Mouse (Mus musculus): ENCODE results near the gene Timd4. TPM values are rescaled to one million over a fixed set of nuclear protein-coding genes. Genes with fewer than 3 reads are reported as not detected.
A peak's percentile ranks its signal among the peaks of the same experiment; 100 is the strongest.

Gene Timd4
- polyA plus RNA-seq, 1 experiment from 2014 or later, result 0.11 TPM

GRCm38 (mm10) chr11:46846661-46847060, 36.1 kb downstream of the Timd4 start:
- 69% methylated on average over 1 of the region's 1 CpGs for WGBS
- no peak overlapping the region for H3K27ac ChIP-seq (ENCODE audit: low read length)

DNA sequence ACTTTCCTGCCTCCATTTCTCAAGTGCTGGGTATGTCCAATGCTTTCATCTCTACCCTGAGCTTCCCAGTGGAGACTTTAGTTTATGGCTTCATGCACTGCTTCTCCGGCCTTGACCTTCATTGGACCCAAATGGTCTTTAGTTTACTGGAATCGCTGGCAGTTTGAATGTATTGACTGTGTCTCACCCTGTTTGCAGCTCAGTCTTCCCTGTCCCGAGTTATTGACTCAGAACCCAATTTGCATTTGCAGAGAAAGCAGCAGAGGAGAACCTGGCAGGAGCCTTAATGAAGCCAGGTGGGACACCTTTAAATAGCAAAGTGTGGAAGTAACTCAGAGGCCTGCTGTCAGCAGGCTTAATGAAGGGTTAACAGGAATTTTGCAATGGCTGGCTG, 37.2 kb downstream of the Timd4 start:
- Histone ChIP-seq H3K27ac (ENCODE audit: low read length) (no peak overlapping the region), H3K9me3 (replicated peaks; ENCODE audit: control insufficient read depth, low read length, poor library complexity, severe bottlenecking) (no peaks in the 10 kb centered on the region), H3K4me3 (ENCODE audit: low read depth, low read length) (no peak overlapping the region), H3K4me2 (ENCODE audit: low read length) (no peak overlapping the region), H3K9ac (ENCODE audit: low read depth, low read length) (no peak overlapping the region), H3K4me1 (ENCODE audit: control insufficient read depth, insufficient read depth, low read length) (no peaks in the 10 kb centered on the region), H3K36me3 (ENCODE audit: control insufficient read depth, insufficient read depth, low read length) (no peaks in the 10 kb centered on the region), H3K27me3 (ENCODE audit: control insufficient read depth, insufficient read depth, low read depth, low read length) (no peaks in the 10 kb centered on the region)
- no peak for ATAC-seq
- WGBS, result 49% methylated on average over 3 of the region's 3 CpGs

More at GRCm38 (mm10) chr11:46846661-46847060, 36.1 kb downstream of the Timd4 start:
- Histone ChIP-seq H3K4me2 (ENCODE audit: low read length) (no peak overlapping the region), H3K4me3 (ENCODE audit: low read depth, low read length) (no peak overlapping the region), H3K36me3 (ENCODE audit: control insufficient read depth, insufficient read depth, low read length) (no peaks in the 10 kb centered on the region), H3K9me3 (replicated peaks; ENCODE audit: control insufficient read depth, low read length, poor library complexity, severe bottlenecking) (no peaks in the 10 kb centered on the region), H3K4me1 (ENCODE audit: control insufficient read depth, insufficient read depth, low read length) (no peaks in the 10 kb centered on the region), H3K27me3 (ENCODE audit: control insufficient read depth, insufficient read depth, low read depth, low read length) (no peaks in the 10 kb centered on the region), H3K9ac (ENCODE audit: low read depth, low read length) (no peak overlapping the region)
- ATAC-seq, result no peak

GRCm38 (mm10) chr11:46848221-46848971, 37.8 kb downstream of the Timd4 start:
- no peaks in the 10 kb centered on the region for H3K9me3 ChIP-seq (replicated peaks; ENCODE audit: control insufficient read depth, low read length, poor library complexity, severe bottlenecking)
- no peak overlapping the region for H3K4me3 ChIP-seq (ENCODE audit: low read depth, low read length)
- H3K4me1 ChIP-seq (ENCODE audit: control insufficient read depth, insufficient read depth, low read length), result no peaks in the 10 kb centered on the region
- no peak overlapping the region for H3K27ac ChIP-seq (ENCODE audit: low read length)
- ATAC-seq, result peak; percentile 89
- no peaks in the 10 kb centered on the region for H3K27me3 ChIP-seq (ENCODE audit: control insufficient read depth, insufficient read depth, low read depth, low read length)
- no peak overlapping the region for H3K4me2 ChIP-seq (ENCODE audit: low read length)
- whole genome bisulfite sequencing, result 33% methylated on average over 8 of the region's 8 CpGs
- H3K9ac ChIP-seq (ENCODE audit: low read depth, low read length), result no peak overlapping the region
- no peaks in the 10 kb centered on the region for H3K36me3 ChIP-seq (ENCODE audit: control insufficient read depth, insufficient read depth, low read length)

GRCm38 (mm10) chr11:46864809-46865208, 54.2 kb downstream of the Timd4 start:
- H3K9me3 ChIP-seq (replicated peaks; ENCODE audit: control insufficient read depth, low read length, poor library complexity, severe bottlenecking), result no peaks in the 10 kb centered on the region
- H3K36me3 ChIP-seq (ENCODE audit: control insufficient read depth, insufficient read depth, low read length), result no peaks in the 10 kb centered on the region
- H3K9ac ChIP-seq (ENCODE audit: low read depth, low read length), result no peak overlapping the region
- peak; percentile 66 for ATAC-seq
- no peak overlapping the region for H3K4me2 ChIP-seq (ENCODE audit: low read length)
- WGBS, result 87% methylated on average over 1 of the region's 1 CpGs
- H3K27me3 ChIP-seq (ENCODE audit: control insufficient read depth, insufficient read depth, low read depth, low read length), result no peaks in the 10 kb centered on the region
- H3K4me1 ChIP-seq (ENCODE audit: control insufficient read depth, insufficient read depth, low read length), result no peaks in the 10 kb centered on the region
- H3K27ac ChIP-seq (ENCODE audit: low read length), result no peak overlapping the region
- no peak overlapping the region for H3K4me3 ChIP-seq (ENCODE audit: low read depth, low read length)

GRCm38 (mm10) chr11:46868594-46868993, 58.0 kb downstream of the Timd4 start:
- no peak overlapping the region for H3K9ac ChIP-seq (ENCODE audit: low read depth, low read length)
- no peak overlapping the region for H3K4me2 ChIP-seq (ENCODE audit: low read length)
- H3K27ac ChIP-seq (ENCODE audit: low read length), result no peak overlapping the region
- no peaks in the 10 kb centered on the region for H3K4me1 ChIP-seq (ENCODE audit: control insufficient read depth, insufficient read depth, low read length)
- no peak overlapping the region for H3K4me3 ChIP-seq (ENCODE audit: low read depth, low read length)
- ATAC-seq, result no peak
- H3K9me3 ChIP-seq (replicated peaks; ENCODE audit: control insufficient read depth, low read length, poor library complexity, severe bottlenecking), result no peaks in the 10 kb centered on the region
- no peaks in the 10 kb centered on the region for H3K27me3 ChIP-seq (ENCODE audit: control insufficient read depth, insufficient read depth, low read depth, low read length)
- H3K36me3 ChIP-seq (ENCODE audit: control insufficient read depth, insufficient read depth, low read length), result no peaks in the 10 kb centered on the region
- WGBS, result 73% methylated on average over 7 of the region's 7 CpGs

DNA sequence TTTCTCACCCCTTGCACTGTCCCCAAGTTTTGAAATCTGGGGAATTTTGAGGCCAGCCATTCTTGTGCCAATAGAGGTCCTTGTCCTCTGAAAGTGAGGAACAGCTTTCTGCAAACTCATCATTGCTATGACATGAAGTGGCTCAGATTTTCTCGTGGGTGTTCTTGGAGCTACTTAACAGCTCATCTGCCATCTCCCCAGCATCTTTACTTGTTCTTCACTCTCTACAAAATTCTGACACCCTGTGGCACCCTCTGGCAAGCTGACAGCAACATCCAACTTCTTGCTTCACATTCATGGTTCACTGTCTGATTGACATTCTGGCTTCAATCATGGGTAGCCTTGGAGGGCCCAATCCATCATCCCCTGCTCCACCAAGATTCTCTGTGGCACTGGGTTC, 65.2 kb downstream of the Timd4 start:
- Histone ChIP-seq H3K27me3 (ENCODE audit: control insufficient read depth, insufficient read depth, low read depth, low read length) (no peaks in the 10 kb centered on the region), H3K4me1 (ENCODE audit: control insufficient read depth, insufficient read depth, low read length) (no peaks in the 10 kb centered on the region), H3K27ac (ENCODE audit: low read length) (no peak overlapping the region), H3K4me2 (ENCODE audit: low read length) (no peak overlapping the region), H3K4me3 (ENCODE audit: low read depth, low read length) (no peak overlapping the region), H3K9me3 (replicated peaks; ENCODE audit: control insufficient read depth, low read length, poor library complexity, severe bottlenecking) (no peaks in the 10 kb centered on the region), H3K9ac (ENCODE audit: low read depth, low read length) (no peak overlapping the region), H3K36me3 (ENCODE audit: control insufficient read depth, insufficient read depth, low read length) (no peaks in the 10 kb centered on the region)
- 79% methylated on average over 1 of the region's 1 CpGs for WGBS
- ATAC-seq, result no peak

DNA sequence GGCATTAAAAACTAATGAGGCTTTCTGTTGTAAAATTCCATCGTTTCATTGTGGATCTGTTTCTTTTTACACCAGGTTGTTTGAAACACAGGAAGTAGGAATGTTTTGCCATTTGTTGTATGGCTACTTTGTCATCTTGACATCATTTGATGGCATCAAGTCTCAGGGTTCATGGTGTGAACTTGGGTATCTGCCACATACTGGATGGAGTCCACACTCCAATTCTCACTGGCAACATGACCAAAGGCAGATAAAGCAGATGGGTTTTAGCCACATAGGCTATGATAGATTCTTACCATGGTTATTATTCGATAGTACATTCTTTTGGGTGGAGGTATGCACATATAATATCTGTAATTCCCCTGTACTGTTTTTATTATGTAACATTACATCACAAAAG, 71.9 kb downstream of the Timd4 start:
- Histone ChIP-seq H3K36me3 (ENCODE audit: control insufficient read depth, insufficient read depth, low read length) (no peaks in the 10 kb centered on the region), H3K27me3 (ENCODE audit: control insufficient read depth, insufficient read depth, low read depth, low read length) (no peaks in the 10 kb centered on the region), H3K27ac (ENCODE audit: low read length) (no peak overlapping the region), H3K9me3 (replicated peaks; ENCODE audit: control insufficient read depth, low read length, poor library complexity, severe bottlenecking) (no peaks in the 10 kb centered on the region), H3K4me2 (ENCODE audit: low read length) (no peak overlapping the region), H3K4me1 (ENCODE audit: control insufficient read depth, insufficient read depth, low read length) (no peaks in the 10 kb centered on the region), H3K9ac (ENCODE audit: low read depth, low read length) (no peak overlapping the region), H3K4me3 (ENCODE audit: low read depth, low read length) (no peak overlapping the region)
- ATAC-seq, result no peak
- 88% methylated on average over 2 of the region's 2 CpGs for WGBS

- Histone ChIP-seq H3K9me3 (replicated peaks; ENCODE audit: control insufficient read depth, low read length, poor library complexity, severe bottlenecking) (no peaks in the 10 kb centered on the region), H3K27me3 (ENCODE audit: control insufficient read depth, insufficient read depth, low read depth, low read length) (no peaks in the 10 kb centered on the region), H3K4me2 (ENCODE audit: low read length) (no peak overlapping the region), H3K9ac (ENCODE audit: low read depth, low read length) (no peak overlapping the region), H3K36me3 (ENCODE audit: control insufficient read depth, insufficient read depth, low read length) (no peaks in the 10 kb centered on the region), H3K27ac (ENCODE audit: low read length) (no peak overlapping the region), H3K4me3 (ENCODE audit: low read depth, low read length) (no peak overlapping the region), H3K4me1 (ENCODE audit: control insufficient read depth, insufficient read depth, low read length) (no peaks in the 10 kb centered on the region)
- WGBS, result 80% methylated on average over 3 of the region's 3 CpGs
- no peak for ATAC-seq
These were observed 78.5 kb downstream of the Timd4 start for GRCm38 (mm10) chr11:46889093-46889492.

Data from midbrain, embryonic 16.5 days (tissue).